Mouse (Mus musculus) heart, postnatal 0 days (tissue): ENCODE results near the gene Acoxl. TPM values are rescaled to one million over a fixed set of nuclear protein-coding genes. Genes with fewer than 3 reads are reported as not detected.

ENCODE experiments used
- ATAC-seq: fragments of 200-750 bp; cut with Nextera tagmentation; 2 replicates; pipeline ENCODE4 v1.8.0; 2017; ENCODE audit warnings: low read depth, moderate number of reproducible peaks, moderate library complexity; ENCODE audit not compliant: insufficient read depth
- DNase-seq: peaks from one replicate; pipeline ENCODE4 v3.0.0-alpha.2; 2016; ENCODE audit warnings: low spot score
- H3K27ac ChIP-seq: fragments of 300-500 bp; sonication (generic); 2 replicates; pipeline ENCODE4 v1.5.1; 2014; ENCODE audit warnings: low read depth, mild to moderate bottlenecking
- H3K27me3 ChIP-seq: fragments of 300-500 bp; sonication (generic); 2 replicates; pipeline ENCODE4 v1.6.1; 2014; ENCODE audit warnings: low read length, mixed read lengths; ENCODE audit not compliant: control insufficient read depth, insufficient read depth
- H3K36me3 ChIP-seq: fragments of 300-500 bp; sonication (generic); replicated peaks from 2 replicates; pipeline ENCODE4 v1.6.1; 2014; ENCODE audit warnings: low read length, mixed read lengths; ENCODE audit not compliant: control insufficient read depth, insufficient read depth
- H3K4me1 ChIP-seq: fragments of 300-500 bp; sonication (generic); 2 replicates; pipeline ENCODE4 v1.6.1; 2014; ENCODE audit warnings: antibody characterized with exemption; ENCODE audit not compliant: control insufficient read depth, insufficient read depth
- H3K4me2 ChIP-seq: fragments of 300-500 bp; sonication (generic); 2 replicates; pipeline ENCODE4 v1.6.1; 2014; ENCODE audit warnings: low read depth, mild to moderate bottlenecking, low read length, moderate library complexity
- H3K4me3 ChIP-seq: fragments of 300-500 bp; sonication (generic); 2 replicates; pipeline ENCODE4 v1.5.1; 2014; ENCODE audit warnings: low read depth, low read length
- H3K9ac ChIP-seq: fragments of 300-500 bp; sonication (generic); replicated peaks from 2 replicates; pipeline ENCODE4 v1.6.1; 2014; ENCODE audit warnings: low read depth, low read length, mixed read lengths
- H3K9me3 ChIP-seq: fragments of 300-500 bp; sonication (generic); replicated peaks from 2 replicates; pipeline ENCODE4 v1.6.1; 2016; ENCODE audit warnings: low read length; ENCODE audit not compliant: control insufficient read depth
- CTCF ChIP-seq: IDR thresholded peaks from 2 replicates; pipeline ENCODE4 v1.5.1; 2016; ENCODE audit warnings: antibody characterized with exemption, control low read depth, low read depth
- EP300 ChIP-seq: IDR thresholded peaks from 2 replicates; pipeline ENCODE4 v1.6.1; 2016; ENCODE audit warnings: antibody characterized with exemption, low read depth
- WGBS: fragments of 180-500 bp; shearing (Covaris S2); extraction: QIAGEN DNeasy Blood & Tissue Kit; methylation state at CpG from one replicate; pipeline ENCODE4 v1.1.7; 2014; 5-methylcytosine and 5-hydroxymethylcytosine counted together
- polyA plus RNA-seq: library from polyadenylated mRNA; unstranded; fragments of >200 nt; fragmentation: Nextera tagmentation; extraction: Ambion mirVana; gene quantifications from 2 replicates; pipeline ENCODE4 v1.2.1, GENCODE M21; 2015
- total RNA-seq: library from RNA; depleted of rRNA; stranded (reverse); fragments of >200 nt; gene quantifications from 2 replicates; pipeline ENCODE4 v1.2.3, GENCODE M21; 2014; ENCODE audit warnings: low replicate concordance

Gene Acoxl
- total and polyA plus RNA-seq, 2 experiments from 2014 or later = 0.37 TPM; not detected in 1

DNA sequence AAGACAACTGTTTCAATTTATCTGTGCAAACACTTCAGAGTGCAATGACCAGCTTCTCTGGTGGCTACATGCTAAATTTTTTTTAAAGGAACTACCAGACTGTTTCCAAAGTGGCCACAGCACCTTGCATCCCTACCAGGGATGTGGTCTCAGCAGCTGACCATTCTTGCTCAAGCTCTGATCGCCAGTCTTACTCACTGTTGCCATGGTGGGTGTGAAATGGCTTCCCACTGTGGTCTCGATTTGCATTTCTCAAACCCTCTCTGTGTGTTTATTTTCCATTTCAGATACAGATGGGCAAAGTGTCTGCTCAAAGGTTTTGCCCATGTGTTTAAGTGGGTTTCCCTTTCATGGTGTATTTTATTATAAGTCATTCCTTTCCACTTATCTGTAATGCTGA, 230.3 kb downstream of the Acoxl start:
- Histone ChIP-seq H3K4me2 (no peak overlapping the region), H3K4me3 (no peak overlapping the region), H3K9me3 (no peaks in the 10 kb centered on the region), H3K9ac (no peak overlapping the region), H3K36me3 (no peaks in the 10 kb centered on the region), H3K27me3 (no peaks in the 10 kb centered on the region), H3K4me1 (no peaks in the 10 kb centered on the region), H3K27ac (no peak overlapping the region)
- no peak for DNase-seq
- ATAC-seq = no peak
- WGBS = 63% methylated on average over 2 of the region's 2 CpGs
- TF ChIP-seq EP300 (no peak), CTCF (no peak)

DNA sequence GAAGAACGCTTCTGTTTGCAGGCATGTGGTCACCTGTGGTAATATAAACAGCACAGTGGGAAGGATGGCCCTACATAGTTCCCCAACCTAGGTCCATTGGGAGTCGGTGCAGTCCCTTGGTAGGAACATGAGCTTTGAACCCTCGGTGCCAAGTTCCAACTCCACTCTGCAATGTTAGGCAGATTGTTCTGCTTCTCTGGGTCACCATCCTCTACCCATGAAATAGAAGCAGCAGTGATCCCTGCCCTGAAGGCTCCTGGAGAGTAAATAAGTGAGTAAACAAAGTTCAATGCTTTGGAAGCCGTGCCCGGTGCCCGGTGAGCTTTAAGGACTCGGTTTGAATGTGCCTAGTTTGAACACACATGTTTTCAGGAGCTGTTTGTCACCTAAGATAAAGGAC, 233.1 kb downstream of the Acoxl start:
- Histone ChIP-seq H3K9me3 (no peaks in the 10 kb centered on the region), H3K9ac (no peak overlapping the region), H3K4me1 (no peaks in the 10 kb centered on the region), H3K4me3 (no peak overlapping the region), H3K4me2 (no peak overlapping the region), H3K27me3 (no peaks in the 10 kb centered on the region), H3K36me3 (no peaks in the 10 kb centered on the region), H3K27ac (no peak overlapping the region)
- no peak for TF ChIP-seq CTCF
- TF ChIP-seq EP300 = no peak
- WGBS = 84% methylated on average over 7 of the region's 7 CpGs
- no peak for DNase-seq
- ATAC-seq = no peak

DNA sequence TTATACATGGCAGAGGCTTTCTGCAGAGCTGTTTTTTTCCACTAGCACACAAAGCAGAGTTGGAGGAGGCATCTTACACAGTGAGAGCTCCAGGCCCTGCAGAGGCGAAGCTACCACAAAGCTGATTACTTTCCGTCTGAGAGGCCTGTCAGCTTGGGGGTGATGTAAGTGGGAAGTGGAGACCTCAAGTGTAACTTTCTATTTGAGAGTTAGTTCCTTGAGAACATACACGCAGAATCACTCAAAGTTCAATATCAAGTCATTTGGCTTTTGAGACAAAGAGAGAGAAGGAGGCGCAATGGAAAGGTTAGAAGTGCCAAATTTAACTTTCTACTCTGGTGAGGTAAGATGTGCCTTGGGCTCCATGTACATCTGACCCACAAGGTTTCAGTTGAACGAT, 234.3 kb downstream of the Acoxl start:
- TF ChIP-seq EP300 (no peak), CTCF (no peak)

DNA sequence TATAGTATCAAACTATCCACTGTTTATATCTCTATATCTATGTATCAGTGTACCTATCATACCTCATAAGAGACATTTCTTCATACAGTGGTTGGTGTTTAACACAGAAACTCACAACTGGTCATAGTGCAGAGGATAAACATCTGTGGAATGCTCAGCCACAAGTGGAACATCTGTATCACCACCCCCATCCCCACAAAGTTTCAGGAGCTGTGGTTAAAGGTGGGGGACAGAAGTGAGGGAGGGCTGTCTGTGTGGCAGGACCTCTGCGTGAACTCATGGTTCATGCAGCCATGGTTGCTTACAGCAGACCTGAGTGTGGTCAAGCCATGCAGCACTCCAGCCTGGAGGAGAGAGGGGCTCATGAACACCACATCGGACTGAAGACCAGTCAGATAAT, 234.9 kb downstream of the Acoxl start:
- Histone ChIP-seq H3K4me1 (no peaks in the 10 kb centered on the region), H3K27ac (no peak overlapping the region), H3K4me2 (no peak overlapping the region), H3K4me3 (no peak overlapping the region), H3K36me3 (no peaks in the 10 kb centered on the region), H3K27me3 (no peaks in the 10 kb centered on the region), H3K9ac (no peak overlapping the region), H3K9me3 (no peaks in the 10 kb centered on the region)
- WGBS = 85% methylated on average over 2 of the region's 2 CpGs
- TF ChIP-seq EP300 (no peak), CTCF (no peak)
- DNase-seq = no peak
- ATAC-seq = no peak

More for the DNA sequence above, 234.3 kb downstream of the Acoxl start:
- no peaks in the 10 kb centered on the region for H3K4me1 ChIP-seq
- DNase-seq (no peak), ATAC-seq (no peak)
- no peak overlapping the region for H3K27ac ChIP-seq
- H3K9me3 ChIP-seq = no peaks in the 10 kb centered on the region
- H3K4me2 ChIP-seq = no peak overlapping the region
- no peak overlapping the region for H3K4me3 ChIP-seq
- H3K9ac ChIP-seq = no peak overlapping the region
- no peaks in the 10 kb centered on the region for H3K36me3 ChIP-seq
- 74% methylated on average over 5 of the region's 5 CpGs for WGBS
- no peaks in the 10 kb centered on the region for H3K27me3 ChIP-seq

DNA sequence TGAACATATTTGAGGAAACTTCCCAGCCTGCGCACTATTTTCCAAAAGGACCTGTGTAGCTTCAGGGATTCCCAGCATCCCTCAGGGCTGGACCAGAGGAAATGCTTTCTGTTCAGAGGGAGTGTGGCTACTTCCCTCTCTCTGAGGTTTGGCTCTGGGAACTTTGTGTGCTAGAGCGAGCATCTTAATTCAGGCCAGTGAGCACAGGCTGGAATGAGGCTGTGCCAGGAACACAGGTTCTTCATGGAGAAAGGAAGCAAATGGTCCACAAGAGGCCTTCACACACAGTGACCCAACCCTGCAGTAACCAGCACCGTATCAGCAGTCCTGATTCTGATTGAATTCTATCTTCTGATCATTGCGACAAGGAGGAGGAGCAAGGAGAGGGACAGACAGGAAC, 238.3 kb downstream of the Acoxl start:
- Histone ChIP-seq H3K36me3 (no peaks in the 10 kb centered on the region), H3K27ac (no peak overlapping the region), H3K9me3 (no peaks in the 10 kb centered on the region), H3K4me1 (no peaks in the 10 kb centered on the region; the same call in 1 of the 2 replicates), H3K27me3 (no peaks in the 10 kb centered on the region), H3K4me2 (no peak overlapping the region), H3K4me3 (no peak overlapping the region), H3K9ac (no peak overlapping the region)
- DNase-seq (no peak), ATAC-seq (no peak)
- 85% methylated on average over 4 of the region's 4 CpGs for whole genome bisulfite sequencing
- TF ChIP-seq EP300 = no peak
- TF ChIP-seq CTCF = no peak

DNA sequence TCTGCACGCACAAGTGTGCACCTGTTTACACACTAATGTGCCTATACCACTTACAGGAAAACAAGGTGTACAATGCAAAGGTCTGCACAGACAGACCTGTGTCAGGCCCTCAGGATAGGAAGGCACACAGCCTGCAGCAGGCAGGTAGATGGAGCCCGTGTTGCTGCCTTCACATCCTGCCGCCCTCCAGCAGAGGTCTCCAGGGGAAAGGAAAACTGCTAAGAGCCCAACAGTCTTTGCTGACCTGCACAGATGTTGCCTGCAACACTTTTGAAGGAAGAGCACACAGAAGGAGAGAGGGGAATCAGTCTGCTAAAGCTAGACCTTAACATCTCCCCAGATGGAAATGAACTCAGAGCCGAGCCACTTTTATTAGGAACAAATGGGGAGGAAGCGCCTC, 240.2 kb downstream of the Acoxl start:
- ATAC-seq (peak; percentile 70), DNase-seq (peak; percentile 41)
- H3K4me3 ChIP-seq = no peak overlapping the region
- H3K9me3 ChIP-seq = no peaks in the 10 kb centered on the region
- H3K4me2 ChIP-seq = 0 out of 2 replicates have a peak overlapping the region, but pooled peaks have one; percentile 14
- TF ChIP-seq EP300 (no peak), CTCF (peak; percentile 74)
- no peaks in the 10 kb centered on the region for H3K27me3 ChIP-seq
- 33% methylated on average over 5 of the region's 5 CpGs for WGBS
- H3K36me3 ChIP-seq = no peaks in the 10 kb centered on the region
- H3K9ac ChIP-seq = no peak overlapping the region
- H3K27ac ChIP-seq = no peak overlapping the region
- H3K4me1 ChIP-seq = no peaks in the 10 kb centered on the region; the same call in 1 of the 2 replicates
